Mouse (Mus musculus) forebrain, postnatal 0 days (tissue): ENCODE data around the gene Rps6kb2. TPM values are rescaled to one million over a fixed set of nuclear protein-coding genes. Genes with fewer than 3 reads are reported as not detected.
A peak's percentile ranks its signal among the peaks of the same experiment; 100 is the strongest.

ENCODE experiments used
- ATAC-seq: fragments of 200-750 bp; cut with Nextera tagmentation; 2 replicates; pipeline ENCODE4 v1.8.0; 2017; ENCODE audit warnings: mild to moderate bottlenecking, moderate library complexity
- DNase-seq: peaks from one replicate; pipeline ENCODE4 v3.0.0-alpha.2; 2015
- H3K27ac ChIP-seq: fragments of 300-500 bp; sonication (generic); 2 replicates; pipeline ENCODE4 v1.5.1; 2014; ENCODE audit warnings: low read depth, mild to moderate bottlenecking, antibody characterized with exemption, low read length, moderate library complexity, mixed read lengths
- H3K27me3 ChIP-seq: fragments of 300-500 bp; sonication (generic); 2 replicates; pipeline ENCODE4 v1.6.1; 2014; ENCODE audit warnings: mild to moderate bottlenecking, low read length, mixed read lengths; ENCODE audit not compliant: insufficient read depth
- H3K36me3 ChIP-seq: fragments of 300-500 bp; sonication (generic); 2 replicates; pipeline ENCODE4 v1.6.1; 2014; ENCODE audit warnings: mild to moderate bottlenecking, moderate library complexity; ENCODE audit not compliant: insufficient read depth
- H3K4me1 ChIP-seq: fragments of 300-500 bp; sonication (generic); 2 replicates; pipeline ENCODE4 v1.6.1; 2014; ENCODE audit warnings: antibody characterized with exemption; ENCODE audit not compliant: insufficient read depth
- H3K4me2 ChIP-seq: fragments of 300-500 bp; sonication (generic); 2 replicates; pipeline ENCODE4 v1.6.1; 2014; ENCODE audit warnings: low read depth, mild to moderate bottlenecking, moderate library complexity
- H3K4me3 ChIP-seq: fragments of 300-500 bp; sonication (generic); 2 replicates; pipeline ENCODE4 v1.5.1; 2014; ENCODE audit warnings: low read depth, low read length, mixed read lengths
- H3K9ac ChIP-seq: fragments of 300-500 bp; sonication (generic); 2 replicates; pipeline ENCODE4 v1.6.1; 2014; ENCODE audit warnings: mild to moderate bottlenecking
- H3K9me3 ChIP-seq: fragments of 300-500 bp; sonication (generic); 2 replicates; pipeline ENCODE4 v1.6.1; 2016; ENCODE audit warnings: low read length
- CTCF ChIP-seq: sonication (generic); IDR thresholded peaks from 2 replicates; pipeline ENCODE4 v1.5.1; 2016; ENCODE audit warnings: antibody characterized with exemption, control low read depth, low read depth
- WGBS: fragments of 180-500 bp; shearing (Covaris S2); extraction: QIAGEN DNeasy Blood & Tissue Kit; methylation state at CpG from one replicate; pipeline ENCODE4 v1.1.7; 2014; 5-methylcytosine and 5-hydroxymethylcytosine counted together
- polyA plus RNA-seq: library from polyadenylated mRNA; unstranded; fragments of >200 nt; fragmentation: Nextera tagmentation; extraction: Ambion mirVana; gene quantifications from 2 replicates; pipeline ENCODE4 v1.2.1, GENCODE M21; 2015
- total RNA-seq: library from RNA; depleted of rRNA; stranded (reverse); fragments of >200 nt; gene quantifications from 2 replicates; pipeline ENCODE4 v1.2.3, GENCODE M21; 2014

The Rps6kb2 gene
- total and polyA plus RNA-seq, 2 experiments from 2014 or later: 33.5 to 55.5 TPM

GRCm38 (mm10) chr19:4194021-4194724, 31.0 kb upstream of the Rps6kb2 start:
- Histone ChIP-seq H3K9me3 (no peaks in the 10 kb centered on the region), H3K27me3 (no peaks in the 10 kb centered on the region), H3K4me2 (no peak overlapping the region), H3K36me3 (peaks cover 50% of the 10 kb centered on the region), H3K4me3 (no peak overlapping the region), H3K27ac (no peak overlapping the region), H3K9ac (no peak overlapping the region), H3K4me1 (peaks cover 11% of the 10 kb centered on the region; the same call in 1 of the 2 replicates)
- DNase-seq: no peak
- no peak for TF ChIP-seq CTCF
- ATAC-seq: no peak
- WGBS: 89% methylated on average over 8 of the region's 8 CpGs

- TF ChIP-seq CTCF: no peak
- Histone ChIP-seq H3K27ac (peak overlapping the region; percentile 94; the same call in 1 of the 2 replicates), H3K4me3 (peak overlapping the region; percentile 95), H3K36me3 (peaks cover 49% of the 10 kb centered on the region), H3K4me2 (peak overlapping the region; percentile 88), H3K9ac (peak overlapping the region; percentile 95), H3K27me3 (no peaks in the 10 kb centered on the region), H3K4me1 (peaks cover 11% of the 10 kb centered on the region; the same call in 1 of the 2 replicates), H3K9me3 (no peaks in the 10 kb centered on the region)
- ATAC-seq (no peak), DNase-seq (no peak)
- WGBS: 47% methylated on average over 6 of the region's 6 CpGs
These were observed 30.0 kb upstream of the Rps6kb2 start for GRCm38 (mm10) chr19:4193129-4193528.

- peak; percentile 64 for ATAC-seq
- WGBS: 1% methylated on average over 45 of the region's 52 CpGs
- no peaks in the 10 kb centered on the region for H3K9me3 ChIP-seq
These were observed 29.3 kb upstream of the Rps6kb2 start for GRCm38 (mm10) chr19:4192251-4192985.

GRCm38 (mm10) chr19:4191528-4192250, 28.5 kb upstream of the Rps6kb2 start, which contains the start of gene Ppp1ca:
TSS of gene Ppp1ca (plus strand) at chr19:4192065.
- Histone ChIP-seq H3K4me1 (peaks cover 11% of the 10 kb centered on the region; the same call in 1 of the 2 replicates), H3K27me3 (no peaks in the 10 kb centered on the region), H3K36me3 (peaks cover 34% of the 10 kb centered on the region), H3K4me3 (peak within 1 kb of the TSS; percentile 95), H3K27ac (peak within 1 kb of the TSS; percentile 94), H3K9me3 (no peaks in the 10 kb centered on the region), H3K9ac (peak within 1 kb of the TSS; percentile 95), H3K4me2 (peak within 1 kb of the TSS; percentile 88)
- TF ChIP-seq CTCF: peak; percentile 81
- WGBS: 5% methylated on average over 42 of the region's 47 CpGs
- ATAC-seq (peak; percentile 93), DNase-seq (peak; percentile 93)

More at GRCm38 (mm10) chr19:4192251-4192985, 29.3 kb upstream of the Rps6kb2 start:
- Histone ChIP-seq H3K4me3 (peak overlapping the region; percentile 95), H3K9ac (peak overlapping the region; percentile 95), H3K4me2 (peak overlapping the region; percentile 88), H3K36me3 (peaks cover 42% of the 10 kb centered on the region), H3K27me3 (no peaks in the 10 kb centered on the region), H3K27ac (peak overlapping the region; percentile 94), H3K4me1 (peaks cover 11% of the 10 kb centered on the region; the same call in 1 of the 2 replicates)
- no peak for TF ChIP-seq CTCF
- peak; percentile 49 for DNase-seq

- no peaks in the 10 kb centered on the region for H3K27me3 ChIP-seq
- H3K4me1 ChIP-seq: peaks cover 11% of the 10 kb centered on the region; the same call in 1 of the 2 replicates
- peak within 1 kb of the TSS; percentile 95 for H3K4me3 ChIP-seq
- peak within 1 kb of the TSS; percentile 95 for H3K9ac ChIP-seq
- H3K36me3 ChIP-seq: peaks cover 27% of the 10 kb centered on the region
- H3K9me3 ChIP-seq: no peaks in the 10 kb centered on the region
- no peak for TF ChIP-seq CTCF
- WGBS: 76% methylated on average over 4 of the region's 4 CpGs
- H3K4me2 ChIP-seq: peak within 1 kb of the TSS; percentile 88
- DNase-seq (no peak), ATAC-seq (no peak)
- peak within 1 kb of the TSS; percentile 94 for H3K27ac ChIP-seq
These were observed 27.7 kb upstream of the Rps6kb2 start, which contains the start of gene Tbc1d10c for GRCm38 (mm10) chr19:4190831-4191334. TSS of gene Tbc1d10c (minus strand) at chr19:4191284.

- Histone ChIP-seq H3K4me3 (no peak overlapping the region), H3K36me3 (peaks cover 10% of the 10 kb centered on the region), H3K9me3 (no peaks in the 10 kb centered on the region), H3K4me2 (no peak overlapping the region), H3K4me1 (peaks cover 11% of the 10 kb centered on the region; the same call in 1 of the 2 replicates), H3K9ac (no peak overlapping the region), H3K27me3 (no peaks in the 10 kb centered on the region), H3K27ac (no peak overlapping the region)
- DNase-seq (no peak), ATAC-seq (no peak)
- TF ChIP-seq CTCF: no peak
- 81% methylated on average over 12 of the region's 12 CpGs for WGBS
These were observed 26.0 kb upstream of the Rps6kb2 start for GRCm38 (mm10) chr19:4189051-4189620.
